Mouse (Mus musculus): ENCODE data around the gene Atp5k. TPM values are rescaled to one million over a fixed set of nuclear protein-coding genes. Genes with fewer than 3 reads are reported as not detected.
A peak's percentile ranks its signal among the peaks of the same experiment; 100 is the strongest.

The Atp5k gene
- total RNA-seq (2014; rRNA removed) (82.6 and 90.9 TPM in 2 replicates), polyA plus RNA-seq (2015; fragmentation: Nextera tagmentation; extraction: Ambion mirVana) (533 and 539 TPM in 2 replicates)

DNA sequence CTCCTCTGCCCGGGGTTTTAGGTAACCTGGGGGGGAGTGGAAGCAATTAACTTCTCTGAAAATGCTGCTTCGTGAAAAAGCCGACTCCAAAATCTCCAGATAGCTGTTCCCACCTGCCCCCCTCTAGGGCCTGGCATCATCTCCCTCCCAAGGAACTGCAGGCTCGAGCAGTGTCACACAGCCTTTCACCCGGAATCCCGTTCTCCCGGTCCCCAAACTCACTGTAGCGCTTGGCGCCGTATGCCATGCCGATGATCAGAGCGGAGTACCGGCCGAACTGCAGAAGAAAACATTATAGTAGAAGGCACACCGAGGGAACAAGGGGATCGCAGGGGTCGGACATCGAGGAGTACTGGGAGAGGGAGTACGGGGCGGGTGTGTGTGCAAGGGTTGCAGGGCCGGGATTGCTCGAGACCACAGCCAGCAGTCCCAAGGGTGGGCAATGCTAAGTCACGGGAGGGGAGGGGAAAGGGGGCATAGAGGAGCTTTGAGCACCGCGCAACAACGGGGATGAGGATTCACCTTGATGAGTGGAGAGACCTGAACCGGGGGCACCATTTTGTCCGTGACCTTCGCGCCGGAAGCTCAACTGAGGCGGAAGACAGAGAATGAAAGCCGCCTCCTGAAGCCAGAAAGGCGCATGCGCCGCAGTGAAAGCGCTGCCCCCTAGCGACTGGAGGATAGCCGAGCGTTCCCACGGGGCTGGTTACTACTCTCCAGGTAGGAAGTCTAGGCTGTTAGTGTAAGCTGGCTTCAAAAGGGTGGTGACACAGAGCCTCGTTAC, at the start of gene Atp5k:
TSS of gene Atp5k (minus strand) at position 645 of the 784 bp plus-strand sequence.
- Histone ChIP-seq H3K4me1 (ENCODE audit: insufficient read depth, low read length) (peaks cover 4% of the 10 kb centered on the region; the same call in 1 of the 2 replicates), H3K36me3 (ENCODE audit: insufficient read depth, low read length) (peaks cover 7% of the 10 kb centered on the region; the same call in 1 of the 2 replicates), H3K4me3 (ENCODE audit: low read depth, low read length) (peak within 1 kb of the TSS; percentile 90), H3K4me2 (ENCODE audit: low read depth, low read length, poor library complexity, severe bottlenecking) (peak within 1 kb of the TSS; percentile 81), H3K9me3 (ENCODE audit: low read length) (no peaks in the 10 kb centered on the region), H3K27me3 (ENCODE audit: insufficient read depth, low read length) (no peaks in the 10 kb centered on the region), H3K27ac (ENCODE audit: low read depth, low read length) (peak within 1 kb of the TSS; percentile 65), H3K9ac (replicated peaks; ENCODE audit: low read length, poor library complexity, severe bottlenecking) (peak within 1 kb of the TSS; percentile 90)
- WGBS = 1% methylated on average over 42 of the region's 42 CpGs
- peak; percentile 95 for TF ChIP-seq CTCF (IDR thresholded peaks at IDR 0.05)
- ATAC-seq (ENCODE audit: low FRiP score) (peak; percentile 92), DNase-seq (ENCODE audit: low spot score) (peak; percentile 96)

DNA sequence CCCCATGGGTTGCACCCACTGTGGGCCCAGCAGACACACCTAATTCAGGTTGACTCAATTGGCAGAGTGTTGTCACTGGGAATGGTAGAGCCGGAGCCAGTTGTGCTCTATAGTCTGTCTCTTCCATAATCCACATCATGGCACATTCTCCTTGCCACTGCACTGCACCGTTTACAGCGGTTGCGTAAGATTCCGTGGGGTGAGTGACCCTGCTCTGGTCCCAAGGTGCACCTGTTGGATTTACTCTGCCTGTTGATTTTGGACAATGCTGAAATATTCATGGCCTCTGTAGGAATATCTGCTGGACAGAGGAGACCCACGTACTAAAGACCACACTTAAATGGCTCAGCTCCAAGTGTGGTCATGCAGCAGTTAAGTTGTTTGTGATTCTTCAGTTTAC, 48.8 kb upstream of the Atp5k start:
- ATAC-seq (ENCODE audit: low FRiP score) (no peak), DNase-seq (ENCODE audit: low spot score) (no peak)

DNA sequence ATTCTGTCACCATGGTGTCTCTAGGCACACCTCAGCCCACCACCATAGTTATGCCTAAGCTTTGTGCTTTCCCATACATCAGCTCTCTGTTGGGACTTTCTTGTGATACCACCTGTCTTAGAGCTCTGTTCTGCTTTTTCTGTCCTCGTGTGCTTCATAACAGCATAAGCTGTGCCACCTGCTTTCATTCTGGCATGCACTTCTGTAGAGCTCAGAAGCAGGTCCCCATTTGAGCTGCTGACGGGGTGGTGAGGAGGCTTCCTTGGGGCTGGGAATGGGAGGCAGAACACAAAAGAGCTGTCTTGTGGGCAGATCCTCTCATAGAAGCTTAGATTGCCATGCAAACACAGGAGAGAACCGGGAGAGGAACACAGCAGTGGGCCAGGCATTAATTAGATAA, 41.7 kb upstream of the Atp5k start:
- WGBS = 89% methylated on average over 3 of the region's 3 CpGs
- Histone ChIP-seq H3K9me3 (ENCODE audit: low read length) (no peaks in the 10 kb centered on the region), H3K9ac (replicated peaks; ENCODE audit: low read length, poor library complexity, severe bottlenecking) (no peak overlapping the region), H3K4me3 (ENCODE audit: low read depth, low read length) (no peak overlapping the region), H3K4me1 (ENCODE audit: insufficient read depth, low read length) (no peaks in the 10 kb centered on the region), H3K27ac (ENCODE audit: low read depth, low read length) (no peak overlapping the region), H3K27me3 (ENCODE audit: insufficient read depth, low read length) (no peaks in the 10 kb centered on the region), H3K4me2 (ENCODE audit: low read depth, low read length, poor library complexity, severe bottlenecking) (no peak overlapping the region), H3K36me3 (ENCODE audit: insufficient read depth, low read length) (peaks cover 56% of the 10 kb centered on the region)
- ATAC-seq (ENCODE audit: low FRiP score) (no peak), DNase-seq (ENCODE audit: low spot score) (no peak)
- no peak for TF ChIP-seq CTCF (IDR thresholded peaks at IDR 0.05)

More for the DNA sequence above, 48.8 kb upstream of the Atp5k start:
- WGBS = 89% methylated on average over 6 of the region's 6 CpGs
- Histone ChIP-seq H3K4me2 (ENCODE audit: low read depth, low read length, poor library complexity, severe bottlenecking) (no peak overlapping the region), H3K27ac (ENCODE audit: low read depth, low read length) (no peak overlapping the region), H3K4me3 (ENCODE audit: low read depth, low read length) (no peak overlapping the region), H3K27me3 (ENCODE audit: insufficient read depth, low read length) (no peaks in the 10 kb centered on the region), H3K9ac (replicated peaks; ENCODE audit: low read length, poor library complexity, severe bottlenecking) (no peak overlapping the region), H3K4me1 (ENCODE audit: insufficient read depth, low read length) (no peaks in the 10 kb centered on the region), H3K9me3 (ENCODE audit: low read length) (no peaks in the 10 kb centered on the region), H3K36me3 (ENCODE audit: insufficient read depth, low read length) (peaks cover 13% of the 10 kb centered on the region; the same call in 1 of the 2 replicates)
- TF ChIP-seq CTCF (IDR thresholded peaks at IDR 0.05) = no peak

DNA sequence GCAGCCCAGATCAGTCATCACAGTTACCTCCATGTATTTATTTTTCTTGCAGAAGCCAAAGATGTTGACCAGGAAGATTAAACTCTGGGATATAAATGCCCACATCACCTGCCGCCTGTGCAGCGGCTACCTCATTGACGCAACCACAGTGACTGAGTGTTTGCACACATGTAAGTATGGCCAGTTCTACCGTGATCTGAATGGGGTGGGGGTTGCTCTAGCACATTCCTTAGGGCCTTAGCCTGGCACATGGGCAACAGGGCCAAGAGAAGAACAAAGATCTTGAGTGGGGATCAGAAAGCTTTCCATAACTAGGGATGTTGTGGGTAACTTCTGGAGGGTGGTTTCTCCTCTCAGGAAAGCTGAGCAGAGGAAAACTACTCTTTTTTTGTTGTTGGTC, 39.5 kb upstream of the Atp5k start:
- H3K4me3 ChIP-seq (ENCODE audit: low read depth, low read length) = no peak overlapping the region
- H3K4me2 ChIP-seq (ENCODE audit: low read depth, low read length, poor library complexity, severe bottlenecking) = no peak overlapping the region
- no peaks in the 10 kb centered on the region for H3K27me3 ChIP-seq (ENCODE audit: insufficient read depth, low read length)
- H3K9ac ChIP-seq (replicated peaks; ENCODE audit: low read length, poor library complexity, severe bottlenecking) = no peak overlapping the region
- TF ChIP-seq CTCF (IDR thresholded peaks at IDR 0.05) = no peak
- no peak for DNase-seq (ENCODE audit: low spot score)
- no peak overlapping the region for H3K27ac ChIP-seq (ENCODE audit: low read depth, low read length)
- WGBS = 96% methylated on average over 4 of the region's 4 CpGs
- H3K36me3 ChIP-seq (ENCODE audit: insufficient read depth, low read length) = peaks cover 52% of the 10 kb centered on the region
- no peaks in the 10 kb centered on the region for H3K9me3 ChIP-seq (ENCODE audit: low read length)
- no peak for ATAC-seq (ENCODE audit: low FRiP score)
- no peaks in the 10 kb centered on the region for H3K4me1 ChIP-seq (ENCODE audit: insufficient read depth, low read length)

DNA sequence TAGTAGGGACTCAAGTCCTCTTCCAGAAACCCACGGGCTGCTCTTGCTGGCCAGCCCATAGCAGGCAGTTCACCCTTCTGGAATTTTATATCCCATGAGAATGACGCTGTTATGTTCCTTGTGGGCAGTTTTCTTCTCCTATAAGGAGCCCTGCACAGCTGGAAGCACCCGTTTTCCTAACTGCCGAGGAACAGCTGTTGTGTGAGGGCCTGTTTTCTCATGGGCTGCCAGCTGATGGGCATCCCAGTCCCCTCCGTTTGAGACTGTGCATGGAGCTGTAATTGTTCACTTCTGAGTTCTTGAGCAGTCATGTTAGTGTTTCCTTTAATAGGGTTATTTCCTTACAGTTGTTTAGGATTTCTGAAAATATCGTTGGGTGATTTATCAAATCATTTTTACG, 35.4 kb upstream of the Atp5k start:
- TF ChIP-seq CTCF (IDR thresholded peaks at IDR 0.05) = no peak
- ATAC-seq (ENCODE audit: low FRiP score) (no peak), DNase-seq (ENCODE audit: low spot score) (no peak)

DNA sequence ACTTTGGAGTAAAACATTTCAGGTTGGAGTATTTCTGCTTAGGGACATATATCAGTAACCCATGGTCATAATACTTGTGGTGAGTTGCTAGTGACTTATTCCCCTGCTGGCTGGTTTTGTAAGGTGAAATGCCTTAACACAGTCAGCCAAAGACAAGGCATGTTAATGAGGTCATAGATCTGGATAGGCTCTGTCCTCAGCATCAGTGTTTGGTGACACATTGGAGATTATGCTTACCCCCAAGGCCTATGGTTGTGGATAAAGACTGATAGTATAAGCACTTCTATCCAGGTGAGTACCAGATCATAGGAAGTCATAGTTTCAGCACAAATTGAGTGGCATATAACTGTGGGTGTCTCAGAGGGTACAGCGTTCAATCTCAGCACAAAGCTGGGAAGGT, 32.4 kb upstream of the Atp5k start:
- Histone ChIP-seq H3K4me2 (ENCODE audit: low read depth, low read length, poor library complexity, severe bottlenecking) (no peak overlapping the region), H3K4me1 (ENCODE audit: insufficient read depth, low read length) (peaks cover 14% of the 10 kb centered on the region)

More for the DNA sequence above, 35.4 kb upstream of the Atp5k start:
- WGBS = 84% methylated on average over 7 of the region's 7 CpGs
- Histone ChIP-seq H3K27ac (ENCODE audit: low read depth, low read length) (no peak overlapping the region), H3K36me3 (ENCODE audit: insufficient read depth, low read length) (peaks cover 27% of the 10 kb centered on the region), H3K4me3 (ENCODE audit: low read depth, low read length) (no peak overlapping the region), H3K9me3 (ENCODE audit: low read length) (no peaks in the 10 kb centered on the region), H3K4me1 (ENCODE audit: insufficient read depth, low read length) (no peaks in the 10 kb centered on the region), H3K27me3 (ENCODE audit: insufficient read depth, low read length) (no peaks in the 10 kb centered on the region), H3K9ac (replicated peaks; ENCODE audit: low read length, poor library complexity, severe bottlenecking) (no peak overlapping the region), H3K4me2 (ENCODE audit: low read depth, low read length, poor library complexity, severe bottlenecking) (no peak overlapping the region)

More for the DNA sequence above, 32.4 kb upstream of the Atp5k start:
- no peaks in the 10 kb centered on the region for H3K27me3 ChIP-seq (ENCODE audit: insufficient read depth, low read length)
- DNase-seq (ENCODE audit: low spot score) (no peak), ATAC-seq (ENCODE audit: low FRiP score) (no peak)
- H3K9ac ChIP-seq (replicated peaks; ENCODE audit: low read length, poor library complexity, severe bottlenecking) = no peak overlapping the region
- no peaks in the 10 kb centered on the region for H3K9me3 ChIP-seq (ENCODE audit: low read length)
- TF ChIP-seq CTCF (IDR thresholded peaks at IDR 0.05) = no peak
- no peak overlapping the region for H3K27ac ChIP-seq (ENCODE audit: low read depth, low read length)
- 0 out of 2 replicates have a peak, but pooled peaks cover 3% of the 10 kb centered on the region for H3K36me3 ChIP-seq (ENCODE audit: insufficient read depth, low read length)
- 97% methylated on average over 1 of the region's 1 CpGs for WGBS
- no peak overlapping the region for H3K4me3 ChIP-seq (ENCODE audit: low read depth, low read length)

Data from midbrain, postnatal 0 days (tissue).